Mouse (Mus musculus) gastrocnemius, postnatal 10 days (tissue): ENCODE data around the gene Tvp23b. TPM values are rescaled to one million over a fixed set of nuclear protein-coding genes. Genes with fewer than 3 reads are reported as not detected.

Experiments used
- DNase-seq: peaks from one replicate; pipeline ENCODE4 v3.0.0; 2021; ENCODE audit warnings: mixed read lengths
- total RNA-seq, 2 experiments: library from RNA; stranded (reverse); gene quantifications; 2 replicates each; pipeline ENCODE4 v1.2.3; 2021

The Tvp23b gene
- total RNA-seq, 2 experiments from 2014 or later = 11.3 to 15.2 TPM

DNA sequence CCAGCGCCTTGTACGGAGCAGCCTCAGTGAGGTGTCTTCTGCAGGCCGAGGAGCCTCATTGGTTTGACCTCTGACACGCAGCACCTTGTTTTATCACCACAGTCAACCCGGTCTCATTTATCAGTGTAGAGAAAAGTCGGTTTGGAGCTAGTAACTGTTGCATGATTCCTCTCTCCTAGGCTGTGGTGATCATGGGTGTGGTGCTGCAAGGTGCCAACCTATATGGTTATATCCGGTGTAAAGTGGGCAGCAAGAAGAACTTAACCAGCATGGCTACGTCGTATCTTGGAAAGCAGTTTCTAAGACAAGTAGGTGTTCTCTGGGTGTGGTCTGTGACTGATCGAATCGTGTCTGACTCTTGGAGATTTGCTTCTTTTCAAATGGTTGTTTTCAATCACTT, 12.5 kb downstream of the Tvp23b start:
- no peak for DNase-seq

DNA sequence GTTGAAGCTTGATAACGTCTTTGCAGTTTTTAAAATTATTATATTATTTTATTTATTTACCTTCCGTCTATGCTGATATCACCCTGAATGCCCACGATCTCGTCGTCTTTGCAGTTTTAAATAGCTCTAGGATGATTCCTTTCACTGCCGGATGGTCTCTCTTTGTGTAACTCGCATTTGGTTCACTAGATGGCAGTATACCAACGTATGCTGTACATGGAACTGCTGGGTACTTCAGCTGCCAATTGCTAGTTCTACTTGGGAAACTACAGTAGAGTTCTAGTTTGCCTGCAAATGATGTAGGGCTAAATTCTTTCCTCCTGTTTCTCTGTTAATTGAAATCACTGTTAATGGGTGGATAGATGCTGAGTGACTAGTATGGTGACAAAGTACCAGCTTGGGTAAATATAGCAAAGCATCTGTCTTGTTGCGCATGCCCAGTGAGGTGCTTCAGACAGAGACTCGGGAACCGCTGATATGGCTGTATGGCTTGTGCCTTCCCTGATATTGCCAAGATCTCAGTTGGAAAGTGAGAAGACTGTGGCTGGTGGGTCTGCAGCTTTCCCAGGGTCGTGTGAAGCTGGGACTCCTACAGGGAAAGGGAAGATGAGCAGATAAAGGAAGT, 22.6 kb downstream of the Tvp23b start:
- DNase-seq = peak; percentile 29

DNA sequence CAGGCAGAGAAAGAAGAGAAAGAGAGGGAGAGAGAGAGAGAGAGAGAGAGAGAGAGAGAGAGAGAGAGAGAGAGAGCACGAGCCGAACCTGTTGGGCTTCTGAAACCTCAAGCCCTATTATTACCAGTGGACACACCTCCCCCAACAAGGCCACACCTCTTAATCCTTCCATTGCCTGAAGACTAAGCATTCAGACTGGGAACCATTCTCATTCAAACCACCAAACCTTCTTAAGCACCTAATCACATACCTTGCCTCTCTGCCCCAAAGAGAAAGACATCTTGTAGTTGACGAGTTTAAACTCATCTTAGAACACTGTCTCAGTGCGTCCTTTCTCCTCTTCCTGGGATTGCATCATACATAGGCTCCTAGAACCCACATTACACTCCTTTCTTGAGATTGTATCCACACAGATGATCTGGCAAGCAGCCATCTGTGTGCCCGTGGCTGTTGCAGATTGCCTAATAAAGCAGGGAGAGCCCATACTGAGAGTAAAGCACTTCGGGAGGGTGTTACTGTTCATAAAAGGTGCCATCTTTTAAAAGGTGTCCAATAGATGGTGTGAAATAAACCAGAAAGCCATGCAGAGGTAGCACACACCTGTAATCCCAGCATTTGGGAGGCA, 24.7 kb downstream of the Tvp23b start:
- DNase-seq = no peak

DNA sequence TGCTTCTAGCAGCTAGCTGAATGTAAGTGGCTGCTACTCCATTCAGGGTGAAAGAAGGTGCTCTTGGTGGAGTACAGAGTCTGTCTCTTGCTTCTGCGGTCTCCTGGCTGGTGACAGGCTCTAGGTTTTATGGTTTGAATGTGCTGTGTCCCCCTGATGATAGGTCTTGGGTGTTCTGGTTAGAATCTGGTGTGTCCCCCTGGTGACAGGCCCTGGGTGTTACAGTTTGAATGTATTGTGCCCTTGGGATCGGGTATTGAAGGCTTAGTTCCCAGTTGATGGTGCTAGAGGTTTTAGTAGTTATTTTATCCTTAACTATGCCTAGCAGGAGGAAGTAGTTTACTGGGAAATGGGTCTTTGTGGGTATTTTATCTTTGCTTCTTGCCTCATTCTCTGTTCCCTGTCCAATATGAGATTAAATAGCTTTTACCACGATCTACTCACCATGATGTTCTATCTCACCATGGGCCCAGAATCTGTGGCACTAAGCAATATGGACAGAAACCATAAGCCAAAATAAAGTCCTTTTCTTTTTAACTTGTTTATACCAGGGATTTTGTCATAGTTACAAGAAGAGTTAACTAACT, 30.6 kb downstream of the Tvp23b start:
- no peak for DNase-seq

DNA sequence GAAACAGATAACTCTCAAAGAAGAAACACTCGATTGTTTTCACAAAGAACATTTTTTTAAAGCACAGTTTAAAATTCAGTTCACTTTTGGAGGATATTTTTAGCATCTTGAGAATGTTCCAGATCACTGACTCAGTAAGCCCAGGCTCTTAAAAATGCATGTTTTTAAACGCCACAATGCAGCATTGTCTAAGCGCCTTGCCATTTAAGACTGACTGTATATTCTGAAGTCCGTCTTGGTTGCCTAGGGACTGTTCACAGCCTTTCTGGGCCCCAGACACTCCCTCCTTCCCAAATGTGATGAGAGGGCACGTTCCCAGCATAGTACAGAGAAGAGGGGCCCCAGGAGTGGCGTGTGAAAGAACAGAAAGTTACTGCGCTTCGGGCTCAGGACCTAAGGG, 32.1 kb downstream of the Tvp23b start:
- no peak for DNase-seq

DNA sequence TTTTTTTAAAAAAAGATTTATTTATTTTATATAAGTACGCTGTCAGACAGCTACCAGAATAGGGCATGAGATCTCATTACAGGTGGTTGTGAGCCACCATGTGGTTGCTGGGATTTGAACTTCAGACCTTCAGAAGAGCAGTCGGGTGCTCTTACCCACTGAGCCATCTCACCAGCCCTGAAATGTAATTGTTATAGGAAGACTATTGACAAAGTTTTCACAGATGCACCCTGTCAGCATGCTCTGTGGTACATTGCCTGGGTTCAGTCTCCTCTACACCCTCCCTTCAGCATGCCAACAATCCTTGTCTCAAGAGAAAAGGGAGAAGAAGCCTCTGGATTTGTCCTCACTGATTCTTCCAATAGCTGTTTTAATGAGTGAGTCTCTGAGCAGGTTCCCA, 33.9 kb downstream of the Tvp23b start:
- DNase-seq = no peak

DNA sequence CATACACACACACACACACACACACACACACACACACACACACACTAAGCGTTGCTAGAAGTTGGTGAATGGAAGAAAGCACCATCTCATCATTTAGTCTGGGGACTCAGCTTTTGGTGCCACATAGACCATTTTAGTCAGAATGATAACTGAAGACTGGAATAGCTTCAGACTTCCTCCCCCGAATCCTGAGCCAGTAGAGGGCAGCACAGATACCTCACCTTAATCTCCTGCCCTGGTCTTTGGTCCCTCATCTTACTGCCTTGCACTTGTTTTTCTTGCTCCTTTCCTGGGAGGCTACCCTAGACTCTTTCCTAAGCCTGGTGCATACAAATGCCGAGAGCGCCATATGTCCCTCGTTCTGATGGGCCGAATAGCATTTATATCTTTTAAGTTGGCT, 35.3 kb downstream of the Tvp23b start:
- DNase-seq = no peak

DNA sequence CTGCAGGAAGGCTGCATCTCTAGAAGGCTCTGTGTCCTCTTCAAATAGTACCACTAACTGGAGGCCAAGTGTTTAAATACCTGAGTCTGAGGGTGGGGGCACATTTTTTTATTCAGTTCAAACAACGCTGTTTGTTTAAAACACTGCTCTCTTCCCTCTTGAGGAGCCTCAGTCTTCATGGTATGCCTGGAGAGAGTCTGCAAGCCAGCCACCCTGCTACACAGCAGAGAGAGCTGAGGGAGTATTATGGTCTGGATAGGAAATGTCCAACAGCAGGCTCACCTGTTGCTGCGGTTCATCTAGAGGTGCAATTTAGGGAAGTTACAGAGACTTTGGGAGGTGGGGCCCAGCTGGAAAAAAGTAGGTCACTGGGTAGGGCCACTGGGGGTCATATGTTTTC, 36.2 kb downstream of the Tvp23b start:
- no peak for DNase-seq

DNA sequence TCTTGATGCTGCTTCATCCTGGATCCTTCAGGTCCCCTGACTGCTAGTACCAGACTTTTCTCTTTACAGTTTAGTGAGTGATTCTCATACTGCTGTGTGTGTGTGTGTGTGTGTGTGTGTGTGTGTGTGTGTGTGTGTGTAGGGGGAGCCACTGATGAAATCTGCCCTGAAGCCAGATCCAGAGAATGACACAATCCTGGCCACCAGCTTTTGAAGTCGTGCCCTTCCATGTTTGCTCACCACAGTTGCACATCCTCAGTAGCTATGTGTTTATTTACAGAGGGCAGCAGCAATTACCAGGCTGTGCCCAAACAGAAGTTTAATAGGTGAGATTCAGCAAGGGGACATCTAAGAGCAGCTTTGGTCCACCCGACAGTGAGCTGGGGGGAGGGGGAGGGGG, 37.5 kb downstream of the Tvp23b start:
- no peak for DNase-seq

DNA sequence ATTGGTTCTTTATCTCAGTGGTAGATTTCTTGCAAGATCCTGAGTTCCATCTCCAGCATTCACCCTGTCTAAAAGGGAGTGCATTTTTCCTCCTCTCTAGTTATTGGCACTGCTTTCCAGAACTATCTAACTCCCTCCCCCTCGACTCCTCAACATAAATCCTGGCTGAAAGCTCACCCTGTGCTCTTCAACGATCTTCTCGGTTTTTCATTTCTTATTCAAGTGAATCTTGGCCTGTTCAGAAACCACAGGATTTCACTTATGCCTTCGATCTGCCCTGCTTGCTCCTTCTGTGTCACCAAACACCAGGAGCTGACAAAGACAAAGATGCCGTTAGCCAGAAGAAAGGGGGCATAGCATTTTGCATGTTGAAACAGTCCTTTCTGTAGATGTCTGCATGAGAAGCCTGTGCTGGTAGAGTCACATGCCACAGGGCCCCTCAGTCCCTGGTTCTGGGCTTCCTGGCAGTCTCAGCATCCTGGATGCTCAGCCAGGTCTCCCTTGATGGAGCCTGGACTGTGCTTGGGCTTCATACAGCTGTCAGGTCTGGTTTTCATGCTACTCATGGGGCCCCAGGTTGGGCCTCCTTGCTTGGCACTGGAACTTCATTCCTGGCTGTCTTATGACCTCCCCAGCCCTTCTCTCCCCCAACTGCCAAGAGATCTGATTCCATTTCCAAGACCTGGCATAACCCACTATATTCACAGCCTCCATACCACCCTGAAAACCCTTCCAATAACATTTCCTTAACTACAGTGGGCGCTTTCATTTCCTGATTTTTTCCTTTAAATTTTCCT, 40.9 kb downstream of the Tvp23b start:
- DNase-seq = no peak

DNA sequence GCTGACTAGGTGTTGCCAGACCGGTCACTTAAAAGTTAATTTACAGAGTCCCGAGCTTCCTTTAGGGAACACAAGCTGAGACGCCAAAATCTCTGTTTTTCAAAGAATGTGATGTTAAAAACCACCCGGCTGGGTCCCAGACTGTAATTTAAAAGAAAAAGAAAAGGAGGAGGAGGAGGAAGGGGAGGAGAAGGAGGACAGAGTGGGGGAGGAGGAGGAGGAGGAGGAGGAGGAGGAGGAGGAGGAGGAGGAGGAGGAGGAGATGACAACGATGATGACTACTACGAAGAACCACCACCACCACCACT, 41.4 kb downstream of the Tvp23b start:
- no peak for DNase-seq

DNA sequence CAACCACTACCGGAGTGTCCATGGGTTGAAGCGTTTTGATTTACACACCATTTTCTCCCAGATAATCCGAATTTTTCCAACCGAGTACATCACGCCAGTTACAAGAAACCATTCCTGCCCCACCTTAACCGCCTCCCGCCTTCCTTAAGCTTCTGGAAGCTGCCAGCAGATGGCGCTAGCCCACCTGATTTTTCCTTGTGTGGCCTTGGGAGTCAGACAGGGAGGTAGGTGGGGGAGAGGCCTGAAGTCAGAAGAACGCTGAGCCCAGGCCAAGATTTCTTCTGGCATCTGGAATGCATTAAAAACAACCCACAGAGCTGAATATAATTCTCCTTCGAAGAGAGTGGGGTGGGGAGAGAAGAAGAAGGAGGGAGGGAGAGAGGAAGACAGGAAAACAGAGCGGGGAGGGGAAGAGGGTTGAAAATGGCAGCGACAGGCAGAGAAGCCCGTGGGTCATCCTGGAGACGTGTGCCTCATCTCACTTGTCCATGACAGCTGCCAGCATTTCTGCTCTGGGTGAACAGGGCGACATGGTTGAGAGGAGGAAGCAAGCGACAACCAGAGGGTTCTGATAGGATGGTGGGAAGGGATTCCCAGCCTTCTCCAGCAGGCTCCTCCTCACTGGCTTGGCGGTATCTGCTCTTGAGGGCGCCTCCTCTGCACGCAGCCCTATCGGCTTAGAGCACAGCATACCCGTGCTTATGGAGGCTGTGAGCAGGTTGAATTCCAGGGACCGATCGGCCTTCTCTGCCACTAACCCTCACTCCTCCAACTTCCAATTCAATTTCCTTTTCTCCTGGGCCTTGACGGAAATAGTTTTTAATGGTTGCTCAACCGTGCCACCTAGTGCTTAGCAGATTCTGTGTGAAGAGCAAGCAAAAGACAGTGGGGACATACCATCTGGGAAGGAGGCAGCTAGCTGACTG, 42.1 kb downstream of the Tvp23b start:
- DNase-seq = peak; percentile 92

DNA sequence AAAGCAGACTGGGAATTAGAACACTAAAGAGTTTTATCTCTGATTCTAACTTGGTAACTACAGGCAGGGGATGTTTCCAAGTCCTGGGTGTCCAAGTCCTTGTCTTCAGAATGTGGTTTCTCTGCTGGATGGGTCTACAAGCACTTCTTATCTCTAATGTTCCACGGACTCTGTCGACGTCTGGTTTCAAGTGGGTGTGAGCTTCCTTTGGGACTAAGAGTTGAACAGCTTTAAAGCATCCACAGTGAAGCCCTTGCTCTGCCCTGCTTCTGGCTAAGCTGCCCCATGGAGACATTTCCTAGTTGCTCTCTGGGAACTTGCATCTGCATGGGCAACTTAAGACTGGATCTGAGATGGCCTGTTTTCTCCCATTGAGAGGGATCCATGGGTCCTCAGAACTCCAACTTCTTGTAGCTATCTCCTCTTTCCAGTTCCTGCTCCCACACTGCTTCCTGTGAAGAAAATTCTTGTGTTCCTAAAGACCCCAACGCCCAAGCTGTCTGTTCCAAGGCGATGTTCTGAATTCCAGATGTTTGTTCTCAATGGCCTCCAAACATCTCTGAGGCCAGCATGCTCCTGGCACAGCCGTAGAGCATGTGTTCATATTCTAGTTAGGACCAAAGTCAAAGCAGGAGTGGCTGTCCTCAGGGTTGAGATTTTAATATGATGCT, 45.0 kb downstream of the Tvp23b start:
- DNase-seq = no peak

DNA sequence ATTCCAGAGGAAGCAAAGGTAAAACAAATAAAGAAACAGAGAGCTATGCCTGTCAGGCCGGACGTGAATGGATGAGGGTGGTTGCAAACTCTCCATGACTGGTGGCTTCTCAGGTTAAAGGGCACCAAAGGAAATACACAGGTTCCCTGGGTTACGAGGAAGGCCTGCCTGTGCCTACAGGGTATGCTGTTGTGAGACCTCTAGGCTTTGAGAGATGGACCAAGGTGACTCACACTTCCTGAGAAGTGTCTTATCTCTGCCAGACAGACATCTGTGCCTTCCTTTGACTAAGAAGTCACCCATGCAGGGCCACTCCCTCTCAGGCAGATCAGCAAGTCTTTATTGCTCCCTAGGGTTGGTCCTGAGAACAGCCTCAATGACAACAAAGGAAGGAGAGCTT, 50.5 kb downstream of the Tvp23b start:
- no peak for DNase-seq

DNA sequence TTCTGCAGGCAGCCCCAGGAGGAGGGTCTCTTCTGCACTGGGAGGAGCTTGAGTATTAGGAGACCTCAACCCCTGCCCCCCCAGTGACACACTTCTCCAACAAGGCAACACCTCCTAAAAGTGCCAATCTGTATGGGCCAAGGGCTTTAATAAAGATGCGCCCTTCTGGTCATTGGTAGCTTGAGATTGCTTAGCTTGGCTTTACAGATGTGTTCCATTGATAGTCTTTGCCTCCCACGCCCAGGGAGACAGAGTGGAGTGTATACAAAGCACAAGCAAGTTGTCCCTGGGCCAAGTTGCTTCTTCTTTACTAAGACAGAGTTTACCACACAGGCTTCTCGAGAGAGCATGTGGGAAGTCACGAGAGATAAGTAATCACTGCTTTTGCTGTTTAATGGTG, 51.3 kb downstream of the Tvp23b start:
- DNase-seq = no peak

DNA sequence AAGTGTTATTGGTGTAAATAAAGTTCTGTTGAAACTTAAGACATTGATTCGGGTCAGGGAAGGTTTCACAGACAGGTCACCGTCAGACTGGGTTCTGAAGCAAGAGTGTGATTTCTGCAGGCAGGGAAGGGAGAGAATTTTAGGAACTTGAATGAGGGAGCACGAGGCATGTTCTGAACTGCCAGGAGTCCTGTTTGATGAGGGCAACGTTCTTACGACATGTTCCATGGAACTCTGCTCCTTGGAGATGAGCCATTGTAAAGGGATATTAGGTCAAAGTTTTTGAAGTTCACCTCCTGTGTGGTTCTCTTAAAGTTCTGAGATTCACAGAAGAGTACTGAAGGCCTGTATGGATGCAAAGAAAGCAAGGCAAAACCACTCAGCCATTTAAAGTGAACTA, 51.9 kb downstream of the Tvp23b start:
- DNase-seq = no peak

DNA sequence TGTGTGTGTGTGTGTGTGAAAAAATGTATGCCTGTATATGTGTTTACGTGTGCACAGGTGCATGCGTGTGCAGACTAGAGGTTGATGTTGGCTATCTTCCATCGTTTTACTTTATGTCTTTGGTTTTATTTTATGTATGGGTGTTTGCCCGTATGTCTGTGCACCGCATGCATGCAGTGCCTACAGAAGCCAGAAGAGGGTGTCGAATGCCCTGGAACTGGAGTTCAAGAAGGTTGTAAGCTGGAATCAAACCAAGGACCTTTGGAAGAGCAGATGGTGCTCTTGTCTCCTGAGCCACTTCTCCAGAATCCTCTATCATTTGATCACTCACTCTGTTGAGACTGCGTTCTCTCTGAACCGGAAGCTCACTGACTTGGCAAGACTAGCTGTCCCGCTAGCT, 53.8 kb downstream of the Tvp23b start:
- no peak for DNase-seq

DNA sequence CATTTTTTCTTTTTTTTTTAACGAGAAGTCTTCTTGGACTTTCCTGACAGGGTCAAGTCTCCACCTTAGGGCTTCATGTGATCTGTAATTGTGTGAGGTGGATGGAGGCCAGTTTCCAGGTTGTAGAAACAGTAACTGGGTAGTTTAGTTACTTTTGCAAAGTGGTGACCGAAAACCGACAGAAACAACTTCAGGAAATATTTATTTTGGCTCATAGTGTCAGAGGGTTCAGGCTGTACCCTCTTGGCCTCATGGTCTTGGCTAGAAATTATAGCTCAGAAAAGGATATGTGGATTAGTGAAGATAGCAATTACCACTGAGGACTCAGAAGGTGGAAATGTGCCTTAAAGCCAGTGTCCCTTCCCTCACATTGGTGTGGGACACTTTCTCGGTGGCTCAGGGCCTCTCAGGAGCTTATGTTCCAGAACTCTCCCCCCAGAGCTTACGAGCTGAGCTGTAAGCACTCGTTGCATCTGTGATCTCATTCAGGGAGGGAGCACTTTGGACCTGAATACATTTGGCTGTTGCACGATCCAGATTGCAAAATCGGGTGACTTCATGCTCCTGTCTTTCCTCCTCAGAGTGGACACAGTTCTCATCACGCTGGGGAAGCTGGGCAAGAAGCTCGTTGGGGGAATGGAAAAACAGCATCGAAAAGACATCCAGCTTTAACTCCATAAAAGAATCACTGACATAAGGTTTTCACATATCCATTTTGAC, 55.7 kb downstream of the Tvp23b start:
- no peak for DNase-seq

DNA sequence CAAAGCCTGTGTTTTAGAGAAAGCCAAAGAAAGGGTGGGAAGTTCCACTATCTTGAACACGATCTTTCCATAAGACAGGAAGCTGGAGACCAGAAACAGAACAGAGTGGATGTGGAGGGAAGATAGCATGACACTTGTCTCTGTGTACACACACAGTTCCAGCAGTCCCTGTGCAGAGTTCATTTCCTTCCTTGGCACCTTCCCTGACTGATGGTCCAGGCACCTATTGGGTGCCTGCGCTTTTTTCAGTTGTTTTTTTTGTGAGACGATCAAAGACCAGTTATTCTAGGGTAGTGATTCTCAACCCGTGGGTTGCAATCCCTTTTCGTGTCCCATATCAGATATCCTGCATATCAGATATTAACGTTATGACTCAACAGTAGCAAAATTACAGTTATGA, 58.7 kb downstream of the Tvp23b start:
- DNase-seq = no peak

DNA sequence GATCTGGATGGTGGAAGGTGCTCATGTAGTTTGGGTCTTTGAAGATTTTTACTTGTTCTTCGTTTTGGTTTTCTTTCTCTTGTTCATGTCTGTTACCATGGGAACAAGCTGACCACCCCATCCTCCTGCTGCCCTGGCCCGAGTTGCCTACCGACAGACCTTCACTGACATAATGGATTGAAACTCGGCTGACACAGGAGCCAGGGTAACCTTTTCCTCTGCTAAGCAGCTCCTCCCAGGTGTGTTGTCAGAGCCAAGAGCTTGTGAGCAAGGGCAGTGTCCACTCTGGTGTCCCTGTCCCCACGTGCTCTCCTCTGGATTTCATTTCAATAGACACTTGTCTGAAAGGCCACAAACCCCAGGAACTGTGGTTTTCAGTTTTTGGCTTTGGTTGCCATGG, 59.7 kb downstream of the Tvp23b start:
- no peak for DNase-seq

DNA sequence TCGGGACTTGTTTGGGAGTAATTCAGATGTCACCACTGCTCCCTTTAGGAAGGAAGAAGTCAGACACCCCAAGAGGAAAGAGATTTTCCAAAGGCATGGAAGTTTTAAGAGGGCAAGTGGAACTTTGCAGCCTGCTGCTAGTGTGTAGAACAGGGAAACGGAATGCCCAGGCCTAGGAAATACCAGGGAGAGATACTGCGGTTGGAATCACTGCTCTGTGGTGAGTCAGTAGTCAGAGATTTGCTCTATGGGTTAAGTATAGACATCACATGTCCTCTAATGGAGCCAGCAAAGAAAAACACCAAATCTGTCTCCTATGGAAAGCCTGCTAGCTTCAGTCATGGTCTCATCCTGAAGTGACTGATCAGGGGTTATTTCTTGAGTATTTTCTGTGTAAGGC, 60.9 kb downstream of the Tvp23b start:
- no peak for DNase-seq
